Mouse (Mus musculus) CH12.LX (cell line): ENCODE measurements around the gene Olfr143.

Experiments
- CHD2 ChIP-seq: IDR thresholded peaks from 2 replicates; pipeline ENCODE4 v1.6.1; 2011; ENCODE audit warnings: low read length, improper control_type of control experiment
- CTCF ChIP-seq, 2 experiments: IDR thresholded peaks in 1 of 2; conservative IDR thresholded peaks in 1 of 2; 2 replicates each; pipeline ENCODE4 v1.5.1; 2011 to 2012; ENCODE audit warnings: low read depth in 2 of 2, low read length in 2 of 2, improper control_type of control experiment in 1 of 2, inconsistent platforms in 1 of 2, mild to moderate bottlenecking in 1 of 2, moderate library complexity in 1 of 2
- POLR2A ChIP-seq: IDR thresholded peaks from 2 replicates; pipeline ENCODE4 v1.6.1; 2011; ENCODE audit warnings: low read depth, mild to moderate bottlenecking, improper control_type of control experiment, low read length
- SIN3A ChIP-seq: IDR thresholded peaks from 2 replicates; pipeline ENCODE4 v1.6.1; 2012; ENCODE audit warnings: low read length, improper control_type of control experiment, inconsistent platforms

DNA sequence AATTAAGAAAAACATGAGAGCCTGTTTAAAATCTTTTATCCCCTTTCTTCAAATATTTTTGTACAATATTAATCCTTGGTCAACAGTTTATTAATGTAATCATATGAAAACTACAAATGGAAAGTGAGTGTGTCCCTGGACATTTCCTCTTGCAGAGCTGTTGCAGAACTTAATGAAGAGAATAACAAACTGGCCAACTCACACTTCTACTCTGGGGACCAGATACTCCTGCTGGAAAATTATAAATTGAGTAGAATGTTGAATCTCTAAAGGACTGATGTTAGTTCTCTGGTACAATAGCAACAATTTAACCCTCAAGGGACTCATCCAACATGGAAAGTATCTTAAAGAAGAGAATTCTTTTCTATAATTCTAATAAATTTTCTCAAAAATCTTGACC is 15.0 kb downstream of the Olfr143 start, which contains the start of gene Olfr895:
- TF ChIP-seq CHD2 (no peak), SIN3A (no peak), POLR2A (no peak), CTCF (conservative IDR thresholded peaks at IDR 0.05 in 1 of 2, IDR thresholded peaks at IDR 0.05 in 1 of 2; ENCODE audit: low read depth in 2 of 2, low read length in 2 of 2) (no peak)
